Mouse (Mus musculus) CH12.LX (cell line): ENCODE data around the gene Gm21149.
"Not testable (repeated sequence)": the region's sequence is repeated elsewhere in the genome, so short reads cannot be mapped to it uniquely, and the experiment has no call there.

ENCODE experiments used
- CTCF ChIP-seq, 2 experiments: IDR thresholded peaks in 1 of 2; conservative IDR thresholded peaks in 1 of 2; 2 replicates each; pipeline ENCODE4 v1.5.1; 2011 to 2012; ENCODE audit warnings: low read depth in 2 of 2, low read length in 2 of 2, improper control_type of control experiment in 1 of 2, inconsistent platforms in 1 of 2, mild to moderate bottlenecking in 1 of 2, moderate library complexity in 1 of 2
- EP300 ChIP-seq: IDR thresholded peaks from 2 replicates; pipeline ENCODE4 v1.6.1; 2011; ENCODE audit warnings: low read length, improper control_type of control experiment
- IRF4 ChIP-seq: IDR thresholded peaks from 2 replicates; pipeline ENCODE4 v1.6.1; 2014; ENCODE audit warnings: low read depth, mild to moderate bottlenecking, inconsistent platforms, low read length, improper control_type of control experiment
- MAFK ChIP-seq: IDR thresholded peaks from 2 replicates; pipeline ENCODE4 v1.6.1; 2011; ENCODE audit warnings: low read length, improper control_type of control experiment; ENCODE audit not compliant: insufficient replicate concordance
- MAX ChIP-seq: IDR thresholded peaks from 2 replicates; pipeline ENCODE4 v1.6.1; 2011; ENCODE audit warnings: low read length, improper control_type of control experiment
- MAZ ChIP-seq: IDR thresholded peaks from 2 replicates; pipeline ENCODE4 v1.6.1; 2012; ENCODE audit warnings: low read depth, mild to moderate bottlenecking, inconsistent platforms, low read length, improper control_type of control experiment, moderate library complexity
- MYC ChIP-seq: IDR thresholded peaks from 2 replicates; pipeline ENCODE4 v1.6.1; 2011; ENCODE audit warnings: low read depth, mild to moderate bottlenecking, improper control_type of control experiment, low read length
- PAX5 ChIP-seq: IDR thresholded peaks from 2 replicates; pipeline ENCODE4 v1.6.1; 2012; ENCODE audit warnings: low read length, inconsistent platforms, mixed read lengths
- POLR2A ChIP-seq: IDR thresholded peaks from 2 replicates; pipeline ENCODE4 v1.6.1; 2011; ENCODE audit warnings: low read depth, mild to moderate bottlenecking, improper control_type of control experiment, low read length
- POLR2AphosphoS2 ChIP-seq: IDR thresholded peaks from 2 replicates; pipeline ENCODE4 v1.6.1; 2011; ENCODE audit warnings: low read depth, low read length, improper control_type of control experiment
- SMC3 ChIP-seq: IDR thresholded peaks from 2 replicates; pipeline ENCODE4 v1.6.1; 2011; ENCODE audit warnings: low read depth, low read length, improper control_type of control experiment
- ZKSCAN1 ChIP-seq: IDR thresholded peaks from 2 replicates; pipeline ENCODE4 v1.6.1; 2012; ENCODE audit warnings: low read depth, inconsistent platforms, low read length, improper control_type of control experiment, borderline replicate concordance

GRCm38 (mm10) chr5:15522028-15522427, 45.7 kb upstream of the Gm21149 start:
- TF ChIP-seq CTCF (conservative IDR thresholded peaks at IDR 0.05 in 1 of 2, IDR thresholded peaks at IDR 0.05 in 1 of 2; ENCODE audit: low read depth in 2 of 2, low read length in 2 of 2); POLR2A; POLR2AphosphoS2; EP300; ZKSCAN1; PAX5; MAZ; MAFK; MAX; IRF4; MYC; SMC3: not testable (repeated sequence)
